ENCODE assay signal across 8 mouse cellular contexts in genomic region chr8:94386214-94387026, GRCm38 (mm10). TPM values are rescaled to one million over a fixed set of nuclear protein-coding genes. Genes with fewer than 3 reads are reported as not detected.
DNase-seq lines count a peak whose midpoint lies in the region; ATAC-seq and TF ChIP-seq lines count a peak whose summit lies in the region.

TSS of gene Herpud1 (plus strand) at chr8:94386438.

- peak within 1 kb of the TSS; percentile 94 for H3K27ac ChIP-seq in forebrain, embryonic 10.5 days
- peak within 1 kb of the TSS; percentile 91 for H3K27ac ChIP-seq in heart, embryonic 15.5 days
- peak within 1 kb of the TSS; percentile 94 for H3K27ac ChIP-seq in liver, embryonic 14.5 days
- peak within 1 kb of the TSS; percentile 61 for H3K27ac ChIP-seq in neural tube, embryonic 11.5 days (ENCODE audit: low read depth, low read length)
- peak within 1 kb of the TSS; percentile 99 for H3K27ac ChIP-seq in stomach, postnatal 0 days (replicated peaks)

- H3K9me3 ChIP-seq in forebrain, embryonic 10.5 days: no peaks in the 10 kb centered on the region
- no peaks in the 10 kb centered on the region for H3K9me3 ChIP-seq in heart, embryonic 15.5 days (replicated peaks)
- H3K9me3 ChIP-seq in liver, embryonic 14.5 days (ENCODE audit: control insufficient read depth, low read length): no peaks in the 10 kb centered on the region
- H3K9me3 ChIP-seq in neural tube, embryonic 11.5 days (ENCODE audit: control insufficient read depth, low read length): no peaks in the 10 kb centered on the region
- H3K9me3 ChIP-seq in stomach, postnatal 0 days (ENCODE audit: control insufficient read depth, low read length): no peaks in the 10 kb centered on the region

- ATAC-seq in CD4-positive, CD25-positive, alpha-beta regulatory T cell, adult 4 months: peak; percentile 95
- ATAC-seq in heart, embryonic 15.5 days (replicated peaks; ENCODE audit: insufficient number of reproducible peaks, insufficient read depth, low FRiP score, low read depth): peak; percentile 98
- ATAC-seq in liver, embryonic 14.5 days (ENCODE audit: insufficient read depth): peak; percentile 94
- peak; percentile 99 for ATAC-seq in neural tube, embryonic 11.5 days (ENCODE audit: insufficient read depth, low FRiP score, low TSS enrichment)
- ATAC-seq in stomach, postnatal 0 days (ENCODE audit: low FRiP score, low TSS enrichment): peak; percentile 96

- H3K9ac ChIP-seq in heart, embryonic 15.5 days: peak within 1 kb of the TSS; percentile 89
- H3K9ac ChIP-seq in liver, embryonic 14.5 days (replicated peaks): peak within 1 kb of the TSS; percentile 87
- H3K9ac ChIP-seq in neural tube, embryonic 11.5 days (ENCODE audit: low read length): peak within 1 kb of the TSS; percentile 93
- H3K9ac ChIP-seq in stomach, postnatal 0 days (ENCODE audit: low read length): peak within 1 kb of the TSS; percentile 95

- peaks cover 3% of the 10 kb centered on the region; the same call in 1 of the 2 replicates for H3K27me3 ChIP-seq in forebrain, embryonic 10.5 days (ENCODE audit: poor library complexity, severe bottlenecking)
- H3K27me3 ChIP-seq in heart, embryonic 15.5 days: no peaks in the 10 kb centered on the region
- no peaks in the 10 kb centered on the region for H3K27me3 ChIP-seq in liver, embryonic 14.5 days (ENCODE audit: control insufficient read depth, insufficient read depth, low read length)
- no peaks in the 10 kb centered on the region for H3K27me3 ChIP-seq in neural tube, embryonic 11.5 days (ENCODE audit: control insufficient read depth, insufficient read depth, low read length)
- no peaks in the 10 kb centered on the region for H3K27me3 ChIP-seq in stomach, postnatal 0 days (ENCODE audit: control insufficient read depth, insufficient read depth, low read length)

- peaks cover 26% of the 10 kb centered on the region for H3K4me1 ChIP-seq in forebrain, embryonic 10.5 days
- H3K4me1 ChIP-seq in heart, embryonic 15.5 days (replicated peaks): peaks cover 14% of the 10 kb centered on the region
- H3K4me1 ChIP-seq in liver, embryonic 14.5 days (replicated peaks; ENCODE audit: control insufficient read depth in 2 of 2, insufficient read depth in 2 of 2, low read length in 1 of 2): peaks cover 24 to 31% of the 10 kb centered on the region in 2 experiments
- peaks cover 11% of the 10 kb centered on the region for H3K4me1 ChIP-seq in neural tube, embryonic 11.5 days (ENCODE audit: control insufficient read depth, insufficient read depth, low read length)
- H3K4me1 ChIP-seq in stomach, postnatal 0 days (replicated peaks; ENCODE audit: control insufficient read depth, insufficient read depth): no peaks in the 10 kb centered on the region

- WGBS in forebrain, embryonic 10.5 days: under 1% methylated on average over 65 of the region's 65 CpGs
- WGBS in heart, embryonic 15.5 days: under 1% methylated on average over 65 of the region's 65 CpGs
- WGBS in liver, embryonic 14.5 days (ENCODE audit: insufficient replicate concordance): under 1% methylated on average over 65 of the region's 65 CpGs
- WGBS in neural tube, embryonic 11.5 days: under 1% methylated on average over 65 of the region's 65 CpGs
- under 1% methylated on average over 61 of the region's 65 CpGs for whole genome bisulfite sequencing in stomach, postnatal 0 days

- DNase-seq in c-Kit-negative CD71-positive TER-119-positive erythroid progenitor cells, embryonic 14.5 days (ENCODE audit: low read depth, low spot score): peak; percentile 93
- DNase-seq in forebrain, embryonic 10.5 days (ENCODE audit: extremely low spot score, low spot score): peak; percentile 97
- peak; percentile 98 to 100 for DNase-seq in kidney, postnatal 25 days
- peak; percentile 92 to 94 (median 93) for DNase-seq in liver, embryonic 14.5 days (ENCODE audit: low read depth in 3 of 3, low spot score in 3 of 3)
- peak; percentile 97 for DNase-seq in neural tube, embryonic 11.5 days (ENCODE audit: low spot score)
- peak; percentile 98 for DNase-seq in stomach, postnatal 0 days (ENCODE audit: low spot score)

- H3K36me3 ChIP-seq in forebrain, embryonic 10.5 days (replicated peaks): peaks cover 23% of the 10 kb centered on the region
- peaks cover 23% of the 10 kb centered on the region for H3K36me3 ChIP-seq in heart, embryonic 15.5 days
- H3K36me3 ChIP-seq in liver, embryonic 14.5 days (replicated peaks; ENCODE audit: control insufficient read depth, insufficient read depth, low read depth): peaks cover 30% of the 10 kb centered on the region
- peaks cover 6% of the 10 kb centered on the region for H3K36me3 ChIP-seq in neural tube, embryonic 11.5 days (ENCODE audit: control insufficient read depth, insufficient read depth, low read length)
- peaks cover 19% of the 10 kb centered on the region for H3K36me3 ChIP-seq in stomach, postnatal 0 days (ENCODE audit: control insufficient read depth, insufficient read depth, low read length)

- peak within 1 kb of the TSS; percentile 91 for H3K4me3 ChIP-seq in forebrain, embryonic 10.5 days
- peak within 1 kb of the TSS; percentile 79 for H3K4me3 ChIP-seq in heart, embryonic 15.5 days
- peak within 1 kb of the TSS; percentile 93 to 94 for H3K4me3 ChIP-seq in liver, embryonic 14.5 days (ENCODE audit: insufficient read depth in 1 of 2, low read depth in 2 of 2, low read length in 2 of 2)
- H3K4me3 ChIP-seq in neural tube, embryonic 11.5 days (ENCODE audit: low read depth, low read length): peak within 1 kb of the TSS; percentile 85
- H3K4me3 ChIP-seq in stomach, postnatal 0 days (ENCODE audit: low read depth, low read length): peak within 1 kb of the TSS; percentile 84

- no peak for TF ChIP-seq CTCF in liver, embryonic 14.5 days (IDR thresholded peaks at IDR 0.05; ENCODE audit: low read depth)
- TF ChIP-seq CTCF in stomach, postnatal 0 days (IDR thresholded peaks at IDR 0.05; ENCODE audit: low read depth): no peak; the same call in 1 of the 2 replicates

- TF ChIP-seq EP300 in liver, embryonic 14.5 days (IDR thresholded peaks at IDR 0.05; ENCODE audit: low read depth): peak; percentile 52; the same call in 1 of the 2 replicates
- TF ChIP-seq EP300 in stomach, postnatal 0 days (optimal IDR thresholded peaks at IDR 0.05): peak; percentile 35

- peak within 1 kb of the TSS; percentile 88 for H3K4me2 ChIP-seq in heart, embryonic 15.5 days
- H3K4me2 ChIP-seq in liver, embryonic 14.5 days (ENCODE audit: low read depth): peak within 1 kb of the TSS; percentile 99
- H3K4me2 ChIP-seq in neural tube, embryonic 11.5 days (ENCODE audit: low read depth): peak within 1 kb of the TSS; percentile 89
- peak within 1 kb of the TSS; percentile 91 for H3K4me2 ChIP-seq in stomach, postnatal 0 days (replicated peaks; ENCODE audit: low read depth)

RNA-seq across cellular contexts. Expression of gene Herpud1, which starts in this region (rescaled TPM):
- polyA plus RNA-seq in CD4-positive, CD25-positive, alpha-beta regulatory T cell, adult 4 months (2017; shearing (Covaris generic)): 100 to 1,000 TPM; 177 to 183 TPM
- 44.9 and 53.0 TPM in 2 replicates for polyA plus RNA-seq in forebrain, embryonic 10.5 days (2016; fragmentation: Nextera tagmentation; extraction: Ambion mirVana)
- 91.4 and 94.8 TPM in 2 replicates for polyA plus RNA-seq in heart, embryonic 15.5 days (2015; fragmentation: Nextera tagmentation; extraction: Ambion mirVana)
- 41.8 and 46.7 TPM in 2 replicates for polyA plus RNA-seq in liver, embryonic 14.5 days (2012; rRNA removed)
- 83.2 and 86.5 TPM in 2 replicates for polyA plus RNA-seq in liver, embryonic 14.5 days (2014; fragmentation: Nextera tagmentation; extraction: Ambion mirVana)
- polyA plus RNA-seq in neural tube, embryonic 11.5 days (2014; fragmentation: Nextera tagmentation; extraction: Ambion mirVana): 58.4 and 59.3 TPM in 2 replicates
- polyA plus RNA-seq in stomach, postnatal 0 days (2015; fragmentation: Nextera tagmentation; extraction: Ambion mirVana): 224 and 255 TPM in 2 replicates

Comparison
In these comparisons a context has a peak if more than half of its experiments do, and no peak if none do; other contexts are left out.
1. Peak in every context shown above with its lines: DNase-seq, ATAC-seq, H3K4me3 ChIP-seq and H3K27ac ChIP-seq.